Mouse (Mus musculus) gonadal fat pad, adult 2 months (tissue): ENCODE results near the gene Slc44a4. TPM values are rescaled to one million over a fixed set of nuclear protein-coding genes. Genes with fewer than 3 reads are reported as not detected.
"Not testable (repeated sequence)": the region's sequence is repeated elsewhere in the genome, so short reads cannot be mapped to it uniquely, and the experiment has no call there.

ENCODE experiments used
- DNase-seq: peaks from one replicate; pipeline ENCODE4 v3.0.0-alpha.2; 2012; ENCODE audit warnings: low read depth
- polyA plus RNA-seq: library from polyadenylated mRNA; depleted of rRNA; stranded (reverse); fragments of >200 nt; gene quantifications from 2 replicates; pipeline ENCODE4 v1.2.3, GENCODE M21; 2012

Slc44a4 gene
- polyA plus RNA-seq, 1 experiment, result 48.4 TPM

DNA sequence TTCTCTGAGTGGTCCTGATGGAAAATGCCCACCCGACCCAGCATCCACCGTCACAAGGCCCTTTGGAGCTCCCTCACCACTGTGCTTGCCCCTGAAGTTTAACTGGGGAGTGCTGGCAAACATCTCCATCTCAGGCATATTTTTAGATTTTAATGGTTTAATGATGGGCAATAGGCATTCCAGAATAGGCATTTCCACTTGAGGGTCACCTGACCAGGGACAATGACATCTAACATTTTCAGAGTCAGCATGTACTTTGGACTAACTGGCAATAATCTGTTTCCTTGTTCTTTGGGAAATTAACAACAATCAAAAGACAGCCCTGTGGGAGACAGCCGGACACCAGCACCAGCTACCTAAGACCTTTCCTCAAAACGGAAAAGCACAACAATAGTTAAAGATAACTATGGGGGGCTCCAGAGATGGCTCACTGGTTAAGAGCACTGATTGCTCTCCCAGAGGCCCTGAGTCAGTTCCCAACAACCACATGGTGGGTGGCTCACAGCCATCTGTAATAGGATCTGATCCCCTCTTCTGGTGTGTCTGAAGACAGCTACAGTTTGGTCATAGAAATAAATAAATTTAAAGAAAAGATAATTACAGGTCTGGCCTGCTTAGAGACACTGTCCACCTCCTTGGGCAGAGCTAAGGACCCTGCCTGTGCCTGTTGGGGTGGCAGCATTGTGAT lies 29.0 kb downstream of the Slc44a4 start:
- DNase-seq, result no peak

- no peak for DNase-seq
Measured at GRCm38 (mm10) chr17:34944362-34944761, 30.1 kb downstream of the Slc44a4 start.

DNA sequence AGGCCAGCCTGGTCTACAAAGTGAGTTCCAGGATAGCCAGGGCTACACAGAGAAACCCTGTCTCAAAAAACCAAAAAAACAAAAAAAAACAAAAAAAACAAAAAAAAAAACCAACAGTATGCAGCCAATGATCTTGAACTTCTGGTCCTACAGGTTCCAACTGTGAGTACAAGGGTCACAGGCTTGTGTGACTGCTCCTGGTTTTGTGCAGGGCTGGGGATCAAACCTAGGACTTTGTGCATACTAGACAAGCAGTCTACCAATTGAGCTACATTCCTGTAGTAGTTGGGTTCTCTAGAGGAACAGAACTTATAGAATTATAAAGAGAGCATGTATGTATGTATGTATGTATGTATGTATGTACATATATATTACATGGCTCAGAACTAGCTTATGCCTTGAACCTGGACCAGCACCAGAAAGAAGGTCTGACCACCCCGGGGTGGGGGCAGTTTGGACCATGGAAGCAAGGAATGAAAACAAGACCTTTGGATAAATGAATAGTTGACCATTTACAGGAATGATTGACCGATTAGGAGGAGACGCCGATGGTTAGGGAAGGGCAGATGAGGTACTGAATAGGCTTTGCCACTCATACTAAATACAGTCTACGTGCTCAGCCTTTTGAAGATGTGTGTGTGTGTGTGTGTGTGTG lies 32.3 kb downstream of the Slc44a4 start:
- no peak for DNase-seq

DNA sequence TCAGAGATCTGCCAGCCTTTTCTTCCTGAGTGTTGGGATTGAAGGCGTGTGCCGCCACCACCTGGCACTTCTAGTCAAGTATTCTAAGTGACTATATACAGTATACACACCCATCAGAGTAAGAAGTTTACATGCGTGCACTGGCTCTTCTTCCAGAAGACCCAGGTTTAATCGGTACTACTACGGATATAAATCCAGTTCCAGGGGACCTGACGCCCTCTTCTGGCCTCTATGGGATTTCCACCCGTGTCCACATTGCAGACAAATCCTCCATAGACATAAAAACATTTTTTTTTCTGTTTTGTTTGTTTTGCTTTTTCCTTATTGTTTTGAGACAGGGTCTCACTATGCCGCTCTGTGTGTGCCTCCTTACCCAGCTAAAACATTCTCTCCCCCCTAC lies 33.3 kb downstream of the Slc44a4 start:
- DNase-seq, result no peak

- DNase-seq, result not testable (repeated sequence)
Measured at GRCm38 (mm10) chr17:34948721-34949552, 34.7 kb downstream of the Slc44a4 start.

DNA sequence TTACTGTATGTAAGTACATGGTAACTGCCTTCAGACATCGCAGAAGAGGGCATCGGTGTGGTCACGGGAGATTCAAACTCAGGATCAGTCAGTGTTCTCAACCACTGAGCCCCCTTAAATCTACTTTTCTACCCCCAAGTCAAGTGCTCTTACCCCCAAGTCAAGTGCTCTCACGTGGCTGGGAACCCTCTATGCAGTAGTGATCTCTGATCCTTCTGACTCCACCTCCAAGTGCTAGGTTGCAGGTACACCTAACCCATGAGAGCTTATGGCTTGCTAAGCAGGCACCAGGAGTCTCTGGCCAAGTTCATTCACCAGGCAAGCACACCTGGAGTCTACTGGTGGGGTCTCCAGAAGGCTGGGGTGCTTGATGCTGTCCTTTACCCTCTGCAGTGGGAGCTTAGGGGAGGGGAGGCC lies 35.3 kb downstream of the Slc44a4 start:
- DNase-seq, result no peak

DNA sequence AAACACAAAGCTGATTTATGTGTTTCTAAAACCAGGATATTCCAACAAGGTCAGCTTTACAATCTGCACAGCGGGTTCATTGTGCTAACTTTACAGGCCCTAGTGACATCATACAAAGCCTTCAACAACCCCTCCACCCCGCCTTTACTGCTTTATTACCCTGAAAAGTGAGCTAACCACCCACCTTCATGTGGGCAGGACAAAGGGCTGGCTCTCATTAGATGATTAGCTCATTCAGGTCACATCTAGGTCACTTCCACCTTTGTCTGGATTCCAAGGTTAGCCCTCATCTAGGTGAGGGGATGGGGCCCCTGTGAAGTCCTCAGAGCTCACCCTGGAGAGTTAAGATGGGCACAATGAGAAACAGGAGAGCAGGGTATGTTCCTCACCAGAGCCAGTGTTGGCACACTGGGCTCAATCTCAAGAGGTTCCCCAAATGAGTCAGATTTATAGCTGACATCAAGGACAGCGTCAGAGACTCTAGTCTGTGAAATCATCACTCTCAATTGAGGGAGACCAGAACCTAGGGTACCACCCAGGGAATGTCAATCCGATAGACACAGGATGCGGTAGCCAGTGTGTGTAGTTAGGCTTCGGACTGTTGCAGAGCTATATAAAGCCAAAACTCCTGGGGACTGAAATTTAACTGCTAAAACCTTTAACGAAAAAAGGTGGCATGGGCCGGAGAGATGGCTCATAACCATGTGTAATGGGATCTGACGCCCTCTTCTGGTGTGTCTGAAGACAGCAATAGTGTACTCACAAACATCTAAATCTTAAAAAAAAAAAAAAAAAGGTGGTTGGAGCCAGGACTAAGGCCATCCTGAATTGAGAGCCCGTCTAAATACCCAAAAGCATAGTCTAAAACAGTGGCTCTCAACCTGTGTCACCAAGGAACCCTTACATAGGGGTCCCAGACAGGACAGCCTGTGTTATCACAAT lies 36.5 kb downstream of the Slc44a4 start:
- DNase-seq, result no peak

DNA sequence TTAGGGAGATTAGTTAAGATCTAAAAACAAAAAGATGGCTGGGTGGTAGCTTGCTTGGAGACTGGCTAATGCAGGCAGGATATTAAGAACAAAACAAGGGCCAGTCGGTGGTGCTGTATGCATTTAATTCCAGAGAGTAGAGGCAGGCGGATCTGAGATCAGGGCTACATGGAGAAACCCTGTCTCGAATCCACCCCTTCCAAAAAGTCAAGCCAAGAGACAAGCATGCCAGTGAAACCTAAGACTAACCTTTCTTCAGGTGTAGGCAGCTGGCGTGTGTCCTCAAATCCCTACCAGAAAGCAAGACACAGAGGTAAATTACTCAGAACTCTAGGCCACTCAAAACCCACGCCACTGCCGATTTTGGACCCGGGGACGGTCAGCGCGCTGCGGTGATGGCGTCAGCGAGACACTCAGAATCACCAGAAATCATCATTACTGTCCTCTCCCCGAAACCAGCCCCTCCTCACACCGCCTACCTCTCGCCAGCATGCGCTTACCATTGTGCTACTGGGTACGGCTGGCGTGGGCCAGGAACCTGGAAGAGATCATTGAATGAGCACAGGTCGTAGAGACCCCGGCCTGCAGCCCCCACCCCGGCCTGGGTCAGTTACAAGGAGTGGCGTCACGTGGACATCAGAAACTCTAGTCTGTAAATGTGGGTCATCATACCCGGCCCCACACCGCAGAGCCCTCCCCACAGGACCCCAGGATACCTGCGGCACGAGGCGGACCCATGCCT lies 37.5 kb downstream of the Slc44a4 start:
- no peak for DNase-seq

DNA sequence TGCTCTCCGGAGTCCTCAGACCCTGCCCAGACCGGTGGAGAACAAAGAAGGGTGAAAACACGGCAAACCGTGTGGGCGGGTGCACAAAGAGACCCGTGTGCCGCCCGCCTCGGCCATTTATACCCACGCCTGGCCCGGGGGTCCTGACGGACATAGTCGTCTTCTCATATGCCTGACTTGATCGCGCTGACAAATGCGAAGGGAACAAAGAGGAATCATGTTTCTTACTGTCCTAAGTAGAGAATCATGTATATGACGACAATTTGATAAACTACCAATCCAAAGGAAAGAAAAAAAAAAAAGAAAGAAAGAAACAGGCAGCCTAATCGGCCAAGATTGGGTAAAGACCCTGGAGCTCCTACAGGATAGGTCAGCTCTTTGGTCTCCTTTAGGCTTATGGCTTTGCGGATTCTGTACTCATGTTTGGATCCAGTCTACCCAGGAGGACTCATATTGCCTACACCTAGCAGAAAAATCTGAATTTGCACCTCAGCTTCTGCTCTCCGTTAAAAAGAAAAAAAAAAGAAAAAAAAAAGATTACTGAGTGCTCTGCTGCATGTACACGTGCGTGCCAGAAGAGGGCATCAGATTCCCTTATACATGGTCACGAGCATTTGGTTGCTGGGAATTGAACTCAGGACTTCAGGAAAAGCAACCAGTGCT lies 38.2 kb downstream of the Slc44a4 start:
- no peak for DNase-seq

DNA sequence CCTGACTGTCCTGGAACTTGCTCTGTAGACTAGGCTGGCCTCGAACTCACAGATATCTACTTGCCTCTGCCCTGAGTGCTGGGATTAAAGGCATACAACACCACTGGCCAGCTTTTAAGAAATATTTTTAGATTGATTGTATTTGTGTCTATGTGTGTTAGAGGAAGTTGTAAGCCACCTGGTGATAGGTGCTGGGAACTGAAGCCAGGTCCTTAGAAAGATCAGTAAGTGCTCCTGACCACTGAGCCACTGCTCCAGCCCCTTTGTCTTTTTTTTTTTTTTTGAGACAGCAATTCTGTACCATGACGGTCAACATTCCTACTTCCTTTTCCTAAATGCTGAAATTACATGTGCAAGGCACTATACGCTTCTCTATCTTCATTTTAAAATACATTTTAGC lies 39.0 kb downstream of the Slc44a4 start:
- no peak for DNase-seq

DNA sequence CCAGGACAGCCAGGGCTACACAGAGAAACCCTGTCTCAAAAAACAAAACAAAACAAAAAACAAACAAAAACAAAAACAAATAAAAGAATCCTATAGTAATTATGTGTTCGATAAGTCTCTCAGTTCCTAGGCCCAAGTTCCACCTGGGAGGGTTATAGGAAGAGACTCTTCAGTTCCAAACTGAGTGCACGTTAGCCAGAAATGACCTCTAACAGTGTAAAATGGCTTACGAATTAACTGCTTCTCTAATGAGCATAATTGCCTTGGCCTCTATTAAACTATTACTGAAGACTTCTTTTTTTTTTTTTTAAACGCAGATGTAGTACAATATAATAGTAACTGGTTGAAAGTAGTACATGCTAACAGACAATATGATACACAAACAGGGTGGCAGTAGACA lies 39.6 kb downstream of the Slc44a4 start:
- DNase-seq, result no peak

- DNase-seq, result no peak
Measured at GRCm38 (mm10) chr17:34954831-34955230, 40.6 kb downstream of the Slc44a4 start.

GRCm38 (mm10) chr17:34955884-34956283 lies 41.6 kb downstream of the Slc44a4 start:
- DNase-seq, result no peak

- no peak for DNase-seq
Measured at GRCm38 (mm10) chr17:34956340-34956739, 42.1 kb downstream of the Slc44a4 start.

DNA sequence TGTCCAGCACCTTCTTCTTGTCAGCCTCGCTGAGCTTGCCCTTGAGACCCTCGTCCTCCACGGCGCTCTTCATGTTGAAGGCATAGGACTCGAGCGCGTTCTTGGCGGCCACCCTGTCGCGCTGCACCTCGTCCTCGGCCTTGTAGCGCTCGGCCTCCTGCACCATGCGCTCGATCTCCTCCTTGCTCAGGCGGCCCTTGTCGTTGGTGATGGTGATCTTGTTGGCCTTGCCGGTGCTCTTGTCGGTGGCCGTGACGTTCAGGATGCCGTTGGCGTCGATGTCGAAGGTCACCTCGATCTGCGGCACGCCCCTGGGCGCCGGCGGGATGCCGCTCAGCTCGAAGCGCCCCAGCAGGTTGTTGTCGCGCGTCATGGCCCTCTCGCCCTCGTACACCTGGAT lies 43.0 kb downstream of the Slc44a4 start:
- DNase-seq, result not testable (repeated sequence)

GRCm38 (mm10) chr17:34957966-34958365 lies 43.7 kb downstream of the Slc44a4 start:
- DNase-seq, result not testable (repeated sequence)

- DNase-seq, result not testable (repeated sequence)
Measured at GRCm38 (mm10) chr17:34958734-34959129, 44.5 kb downstream of the Slc44a4 start.

DNA sequence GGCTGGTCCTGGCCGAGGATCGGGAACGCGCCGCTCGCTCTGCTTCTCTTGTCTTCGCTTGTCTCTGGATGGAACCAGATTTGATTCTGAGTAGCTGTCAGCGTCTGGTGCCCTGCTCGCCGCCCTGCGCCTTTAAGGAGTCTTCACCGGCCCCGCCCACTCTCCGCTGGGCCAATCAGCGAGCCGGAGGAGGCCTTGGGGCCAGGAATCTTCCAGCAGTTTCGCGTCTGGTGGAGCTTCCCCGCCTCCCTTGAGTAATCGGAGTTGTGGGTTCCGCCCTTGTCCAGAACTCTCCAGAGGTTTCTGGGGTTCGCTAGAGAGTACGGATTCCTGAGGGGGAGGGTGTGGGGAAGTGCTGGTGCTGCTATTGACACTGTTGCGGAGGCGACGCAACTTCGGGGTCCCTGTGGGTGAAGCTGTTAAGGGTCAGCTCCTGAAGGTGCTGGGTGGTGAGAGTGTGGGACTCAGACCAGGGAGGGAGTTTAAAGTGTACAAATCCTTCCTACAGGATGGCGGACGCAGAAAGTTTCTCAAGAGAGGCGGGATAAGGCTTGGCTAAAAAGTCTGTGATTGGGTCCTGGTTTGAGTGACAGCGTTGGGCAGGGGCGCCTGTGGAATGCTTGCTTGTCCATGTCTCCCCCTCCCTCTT lies 45.0 kb downstream of the Slc44a4 start, which contains the start of gene Hspa1b:
Hspa1b (minus strand) TSS at position 109 of the 649 bp plus-strand sequence.
- not testable (repeated sequence) for DNase-seq

GRCm38 (mm10) chr17:34959881-34960515 lies 45.7 kb downstream of the Slc44a4 start:
- no peak for DNase-seq
